Mouse (Mus musculus): ENCODE measurements at regions not wholly inside any gene's neighbourhood (a gene's known extent, or its start where the extent isn't known, plus 50 kb on each side); places are given as distances from the start of the nearest gene placed in this dataset.
A peak's percentile ranks its signal among the peaks of the same experiment; 100 is the strongest.

DNA sequence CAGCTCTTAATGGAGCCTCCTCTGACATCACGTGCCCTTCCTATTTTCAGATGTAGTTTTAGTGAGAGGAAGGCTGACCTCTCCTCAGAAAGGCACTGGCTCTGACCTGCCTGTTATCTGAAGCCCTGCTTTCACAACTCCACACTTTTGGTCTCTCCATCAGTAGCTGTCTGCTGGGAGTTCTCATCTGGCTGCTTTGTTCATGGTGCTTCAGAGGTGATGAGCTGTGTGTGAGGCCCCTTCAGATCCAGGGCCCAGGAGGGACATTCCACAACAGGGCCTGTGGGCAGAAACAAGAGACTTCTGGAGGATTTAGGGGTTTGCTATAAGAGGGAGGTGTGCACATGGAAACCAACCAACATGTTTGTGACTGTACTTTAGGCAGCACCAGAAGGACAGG is 50.8 kb upstream of the Fhl2 start:
- Histone ChIP-seq H3K36me3 (no peaks in the 10 kb centered on the region), H3K9ac (no peak overlapping the region), H3K9me3 (no peaks in the 10 kb centered on the region), H3K4me1 (no peaks in the 10 kb centered on the region), H3K4me3 (no peak overlapping the region), H3K4me2 (no peak overlapping the region), H3K27ac (no peak overlapping the region), H3K27me3 (no peaks in the 10 kb centered on the region)
- no peak for ATAC-seq (ENCODE audit: borderline replicate concordance, extremely low read depth, low FRiP score, low TSS enrichment)
- WGBS, result 70% methylated on average over 1 of the region's 1 CpGs

DNA sequence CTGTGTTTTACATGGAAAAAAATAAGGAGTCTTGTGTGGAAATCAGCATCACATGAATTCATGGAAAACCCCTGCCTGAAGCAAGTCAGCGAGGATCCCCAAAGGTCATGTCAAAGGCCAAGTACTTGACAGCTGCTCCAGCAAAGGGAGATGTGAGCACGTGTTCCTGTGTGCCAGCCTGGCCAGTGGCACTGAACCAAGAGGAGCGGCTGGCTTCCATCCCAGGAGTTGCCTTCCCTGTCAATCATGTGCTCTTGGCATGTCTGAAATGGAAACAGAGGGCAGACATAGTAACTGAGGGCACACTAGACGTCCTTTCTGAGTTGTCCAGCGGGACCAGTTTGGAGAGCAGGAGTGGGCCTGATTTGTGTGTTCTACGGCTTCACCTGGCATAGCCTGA is 53.5 kb upstream of the Fhl2 start:
- no peak overlapping the region for H3K27ac ChIP-seq
- H3K4me2 ChIP-seq, result no peak overlapping the region
- 63% methylated on average over 6 of the region's 6 CpGs for WGBS
- no peak for ATAC-seq (ENCODE audit: borderline replicate concordance, extremely low read depth, low FRiP score, low TSS enrichment)
- no peak overlapping the region for H3K4me3 ChIP-seq
- no peaks in the 10 kb centered on the region for H3K27me3 ChIP-seq
- no peaks in the 10 kb centered on the region for H3K9me3 ChIP-seq
- H3K36me3 ChIP-seq, result no peaks in the 10 kb centered on the region
- H3K4me1 ChIP-seq, result no peaks in the 10 kb centered on the region
- H3K9ac ChIP-seq, result no peak overlapping the region

DNA sequence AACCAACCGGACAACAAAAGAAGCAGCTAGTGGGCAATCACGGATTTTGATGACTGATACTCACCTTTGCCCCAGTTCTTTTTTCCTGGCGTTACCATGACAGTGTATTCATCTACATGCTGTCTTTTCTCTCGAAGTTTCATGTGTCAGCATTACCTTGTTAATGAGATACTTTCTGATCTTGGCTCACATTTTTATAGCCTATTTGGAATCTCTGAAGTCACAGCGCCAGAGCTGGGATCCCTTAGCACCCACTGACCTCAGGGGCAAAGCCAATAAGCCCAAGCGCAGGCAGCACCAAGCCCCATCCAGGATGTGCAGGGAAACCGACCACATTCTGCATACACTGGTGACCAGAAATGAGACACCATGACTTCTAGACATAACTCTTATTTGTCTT is 54.6 kb upstream of the Fhl2 start:
- Histone ChIP-seq H3K4me2 (no peak overlapping the region), H3K4me3 (no peak overlapping the region), H3K27ac (no peak overlapping the region), H3K27me3 (no peaks in the 10 kb centered on the region), H3K36me3 (no peaks in the 10 kb centered on the region), H3K9ac (no peak overlapping the region), H3K4me1 (no peaks in the 10 kb centered on the region), H3K9me3 (no peaks in the 10 kb centered on the region)
- WGBS, result 74% methylated on average over 7 of the region's 7 CpGs
- ATAC-seq (ENCODE audit: borderline replicate concordance, extremely low read depth, low FRiP score, low TSS enrichment), result no peak

DNA sequence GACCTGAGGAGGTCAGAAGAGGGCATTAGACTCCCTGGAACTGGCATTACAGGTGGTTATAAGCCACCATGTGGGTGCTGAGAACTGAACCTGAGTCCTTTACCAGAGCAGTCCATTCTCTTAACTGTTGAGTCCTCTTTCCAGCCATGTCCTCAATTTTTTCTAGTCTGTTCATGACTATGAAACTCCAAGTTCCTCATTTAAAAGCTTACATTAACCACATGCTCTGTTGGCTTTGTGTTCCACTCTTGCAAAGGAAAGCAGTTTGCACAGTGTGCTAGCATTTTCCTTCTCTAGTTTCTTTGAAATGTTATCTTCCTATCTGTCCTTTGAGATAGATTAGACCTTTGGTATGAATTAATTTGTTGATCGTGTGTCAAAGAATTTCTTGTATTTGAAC is 57.3 kb upstream of the Fhl2 start:
- Histone ChIP-seq H3K27ac (no peak overlapping the region), H3K4me3 (no peak overlapping the region), H3K4me1 (no peaks in the 10 kb centered on the region), H3K9me3 (no peaks in the 10 kb centered on the region), H3K4me2 (no peak overlapping the region), H3K27me3 (no peaks in the 10 kb centered on the region), H3K36me3 (no peaks in the 10 kb centered on the region), H3K9ac (no peak overlapping the region)
- 82% methylated on average over 1 of the region's 1 CpGs for WGBS
- ATAC-seq (ENCODE audit: borderline replicate concordance, extremely low read depth, low FRiP score, low TSS enrichment), result no peak

DNA sequence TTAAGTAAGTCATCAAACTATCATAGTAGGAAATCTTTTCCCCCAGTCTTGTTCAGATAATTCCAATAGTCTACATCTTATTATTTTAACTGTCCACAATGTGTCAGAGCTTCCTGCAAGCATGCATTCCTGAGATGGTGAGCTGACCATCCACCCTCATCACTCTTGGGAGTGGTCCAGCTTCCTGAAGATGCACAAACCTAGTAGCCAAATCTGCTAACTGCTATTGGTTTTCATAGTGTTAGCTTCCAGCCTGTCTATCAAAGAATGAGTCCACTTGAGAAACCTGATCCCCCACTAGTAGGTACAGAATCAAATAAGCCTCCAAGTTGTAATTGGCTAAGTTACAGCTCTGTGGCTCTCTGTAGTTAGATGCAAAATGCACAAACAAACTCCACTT is 59.3 kb upstream of the Fhl2 start:
- Histone ChIP-seq H3K27me3 (no peaks in the 10 kb centered on the region), H3K4me2 (no peak overlapping the region), H3K9ac (no peak overlapping the region), H3K36me3 (no peaks in the 10 kb centered on the region), H3K27ac (no peak overlapping the region), H3K4me3 (no peak overlapping the region), H3K4me1 (no peaks in the 10 kb centered on the region), H3K9me3 (no peaks in the 10 kb centered on the region)
- no peak for ATAC-seq (ENCODE audit: borderline replicate concordance, extremely low read depth, low FRiP score, low TSS enrichment)

DNA sequence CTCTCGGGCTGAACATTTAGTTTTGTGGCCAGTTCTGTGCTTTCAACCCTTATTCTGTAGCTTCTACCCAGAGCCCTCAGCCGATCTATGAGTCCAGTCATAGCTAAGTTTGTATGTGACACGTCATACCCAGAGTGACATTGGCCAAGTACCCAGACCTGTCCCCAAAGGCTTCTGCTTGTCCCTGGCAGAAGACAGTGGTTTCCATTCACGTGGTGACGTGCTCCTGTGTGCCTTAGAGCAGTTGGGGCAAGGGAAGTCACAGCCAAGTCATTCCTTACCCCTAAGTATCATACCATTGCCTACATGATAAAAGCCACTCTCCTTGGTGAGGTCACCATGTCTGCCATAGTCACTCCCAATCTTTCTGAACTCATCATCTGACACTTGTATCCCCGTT is 61.1 kb upstream of the Fhl2 start:
- H3K36me3 ChIP-seq, result no peaks in the 10 kb centered on the region
- no peak overlapping the region for H3K27ac ChIP-seq
- 70% methylated on average over 6 of the region's 6 CpGs for WGBS
- H3K4me3 ChIP-seq, result no peak overlapping the region
- no peaks in the 10 kb centered on the region for H3K27me3 ChIP-seq
- H3K9ac ChIP-seq, result no peak overlapping the region
- H3K4me2 ChIP-seq, result no peak overlapping the region
- no peak for ATAC-seq (ENCODE audit: borderline replicate concordance, extremely low read depth, low FRiP score, low TSS enrichment)
- no peaks in the 10 kb centered on the region for H3K9me3 ChIP-seq
- H3K4me1 ChIP-seq, result no peaks in the 10 kb centered on the region

DNA sequence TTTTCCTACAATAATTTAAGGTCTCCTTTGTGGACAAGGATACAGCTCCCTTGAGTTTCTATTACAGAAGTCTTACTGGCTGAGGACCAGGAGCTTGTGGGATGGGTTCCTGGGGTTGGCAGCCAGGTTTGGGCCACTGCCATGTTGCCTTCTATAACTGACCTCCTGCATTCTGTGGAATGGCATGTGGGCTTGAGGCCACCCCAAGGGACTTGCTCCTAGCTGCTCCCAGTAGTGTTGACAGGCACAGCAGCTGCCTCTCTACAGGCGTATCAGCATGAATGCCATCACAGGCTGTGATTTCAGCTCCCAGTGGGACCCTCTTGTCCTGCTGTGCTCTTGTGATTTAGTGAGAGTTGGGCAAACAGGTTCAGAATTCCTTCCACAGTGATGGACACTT is 63.1 kb upstream of the Fhl2 start:
- ATAC-seq (ENCODE audit: borderline replicate concordance, extremely low read depth, low FRiP score, low TSS enrichment), result no peak

DNA sequence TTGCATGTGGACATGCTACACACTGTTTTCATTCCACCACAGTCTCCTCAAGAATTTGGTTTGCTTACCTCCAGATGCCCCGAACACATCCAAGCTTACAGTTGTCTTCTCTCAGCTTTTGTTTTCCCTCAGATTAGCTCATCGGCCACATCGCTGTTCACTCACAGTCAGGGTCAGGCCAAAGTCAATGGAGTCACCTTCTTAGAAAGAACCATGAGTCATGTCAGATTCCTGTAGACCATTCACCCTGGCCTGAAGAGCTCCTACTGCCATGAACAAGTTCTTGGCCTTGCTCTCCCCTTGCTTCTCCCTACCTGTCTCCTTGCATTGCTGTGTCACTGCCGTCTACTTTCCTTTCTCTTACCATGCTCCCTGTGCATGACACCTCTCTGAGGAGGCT is 63.7 kb upstream of the Fhl2 start:
- Histone ChIP-seq H3K4me1 (no peaks in the 10 kb centered on the region), H3K4me3 (no peak overlapping the region), H3K9ac (no peak overlapping the region), H3K9me3 (no peaks in the 10 kb centered on the region), H3K27me3 (no peaks in the 10 kb centered on the region), H3K4me2 (no peak overlapping the region), H3K36me3 (no peaks in the 10 kb centered on the region), H3K27ac (no peak overlapping the region)
- WGBS, result 84% methylated on average over 4 of the region's 4 CpGs
- ATAC-seq (ENCODE audit: borderline replicate concordance, extremely low read depth, low FRiP score, low TSS enrichment), result no peak

More for the DNA sequence above, 63.1 kb upstream of the Fhl2 start:
- no peaks in the 10 kb centered on the region for H3K4me1 ChIP-seq
- H3K4me3 ChIP-seq, result no peak overlapping the region
- no peaks in the 10 kb centered on the region for H3K27me3 ChIP-seq
- no peaks in the 10 kb centered on the region for H3K36me3 ChIP-seq
- no peak overlapping the region for H3K4me2 ChIP-seq
- no peaks in the 10 kb centered on the region for H3K9me3 ChIP-seq
- no peak overlapping the region for H3K9ac ChIP-seq
- H3K27ac ChIP-seq, result no peak overlapping the region
- WGBS, result 65% methylated on average over 1 of the region's 1 CpGs

DNA sequence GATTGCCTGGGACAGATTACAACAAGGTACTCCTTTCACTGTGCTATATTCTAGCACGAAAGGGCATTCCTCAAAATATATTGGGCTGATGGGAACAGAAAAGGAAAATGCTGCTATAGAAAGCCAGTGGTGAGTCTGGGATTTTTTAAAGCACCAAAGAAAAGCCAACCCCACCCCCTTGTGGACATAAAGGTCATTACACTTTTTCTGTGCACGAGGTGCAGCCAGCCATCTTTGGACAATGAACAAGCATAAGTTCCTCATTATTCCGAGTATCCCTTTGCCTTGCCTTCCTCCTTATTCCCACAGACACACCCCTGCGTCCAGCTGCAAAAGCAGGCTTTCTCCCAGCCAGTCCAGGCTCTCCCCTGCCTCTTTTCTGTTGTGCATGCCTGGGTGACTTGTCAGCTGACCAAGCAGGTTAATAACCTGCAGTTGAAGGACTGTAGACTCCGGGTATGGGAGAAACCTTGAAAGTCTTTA is 67.7 kb upstream of the Fhl2 start:
- Histone ChIP-seq H3K9me3 (no peaks in the 10 kb centered on the region), H3K27ac (no peak overlapping the region), H3K4me2 (0 out of 2 replicates have a peak overlapping the region, but pooled peaks have one; percentile 25), H3K4me3 (no peak overlapping the region), H3K36me3 (no peaks in the 10 kb centered on the region), H3K9ac (no peak overlapping the region), H3K4me1 (no peaks in the 10 kb centered on the region), H3K27me3 (no peaks in the 10 kb centered on the region)
- no peak for ATAC-seq (ENCODE audit: borderline replicate concordance, extremely low read depth, low FRiP score, low TSS enrichment)
- 10% methylated on average over 5 of the region's 5 CpGs for WGBS

DNA sequence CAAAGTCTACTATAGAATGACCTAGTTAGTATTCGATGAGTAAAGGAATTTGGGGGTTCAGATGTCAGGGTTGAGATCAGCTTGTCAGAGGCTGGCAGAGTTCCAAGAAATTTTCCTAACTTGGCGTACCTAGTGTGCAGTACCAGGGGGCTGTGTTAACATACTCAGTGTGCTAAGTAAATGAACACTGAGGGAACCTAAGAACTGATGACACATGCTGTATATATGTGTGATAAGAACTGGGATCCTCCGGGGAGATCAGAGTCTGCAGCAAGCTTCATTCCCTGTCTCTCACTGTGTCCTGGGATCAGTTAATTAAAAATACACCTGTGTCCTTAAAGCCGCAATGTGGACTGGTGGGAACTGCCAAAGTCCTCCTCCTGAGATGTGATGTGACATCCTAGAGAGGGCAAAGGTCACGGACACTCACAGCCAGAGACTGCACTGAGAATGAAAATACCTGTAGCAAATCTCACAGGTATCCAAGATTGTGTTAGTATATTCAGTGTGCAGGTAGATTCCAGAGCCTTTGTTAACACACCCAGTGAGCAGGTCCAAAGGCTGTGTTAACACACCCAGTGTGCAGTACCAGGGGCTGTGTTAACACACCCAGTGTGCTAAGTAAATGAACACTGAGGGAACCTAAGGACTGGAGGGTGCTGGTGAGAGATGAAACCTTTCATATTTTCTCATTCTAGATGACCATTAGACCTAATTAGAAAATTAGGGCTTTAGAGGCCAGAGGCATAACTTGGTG is 69.1 kb upstream of the Fhl2 start:
- no peaks in the 10 kb centered on the region for H3K9me3 ChIP-seq
- H3K27me3 ChIP-seq, result no peaks in the 10 kb centered on the region
- H3K4me3 ChIP-seq, result no peak overlapping the region
- no peak overlapping the region for H3K27ac ChIP-seq
- WGBS, result 59% methylated on average over 5 of the region's 5 CpGs
- H3K36me3 ChIP-seq, result no peaks in the 10 kb centered on the region
- no peak overlapping the region for H3K4me2 ChIP-seq
- H3K9ac ChIP-seq, result no peak overlapping the region
- no peaks in the 10 kb centered on the region for H3K4me1 ChIP-seq
- ATAC-seq (ENCODE audit: borderline replicate concordance, extremely low read depth, low FRiP score, low TSS enrichment), result peak; percentile 46; the same call in 1 of the 2 replicates

DNA sequence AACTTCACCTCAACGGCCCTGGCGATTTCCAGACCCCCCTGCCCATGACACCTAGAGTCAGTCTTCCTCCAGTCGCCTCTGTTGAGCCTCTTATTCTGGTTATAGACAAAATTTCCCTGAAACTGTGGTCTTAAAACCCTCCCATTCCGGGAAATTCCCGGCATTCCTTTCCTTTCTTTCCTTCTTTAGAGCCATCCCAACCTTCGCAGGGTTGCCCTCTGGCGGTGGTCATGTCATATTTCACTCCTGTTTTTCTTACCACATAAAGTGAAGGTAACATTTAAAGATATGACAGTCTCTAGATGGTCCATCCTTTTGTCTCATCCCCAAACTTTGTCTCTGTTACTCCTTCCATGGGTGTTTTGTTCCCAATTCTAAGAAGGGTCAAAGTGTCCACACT is 72.9 kb upstream of the Fhl2 start:
- H3K27me3 ChIP-seq, result no peaks in the 10 kb centered on the region
- WGBS, result 45% methylated on average over 7 of the region's 7 CpGs
- H3K36me3 ChIP-seq, result no peaks in the 10 kb centered on the region
- H3K9ac ChIP-seq, result no peak overlapping the region
- H3K9me3 ChIP-seq, result no peaks in the 10 kb centered on the region
- H3K4me1 ChIP-seq, result no peaks in the 10 kb centered on the region
- H3K27ac ChIP-seq, result no peak overlapping the region
- no peak overlapping the region for H3K4me3 ChIP-seq
- ATAC-seq (ENCODE audit: borderline replicate concordance, extremely low read depth, low FRiP score, low TSS enrichment), result no peak
- no peak overlapping the region for H3K4me2 ChIP-seq

DNA sequence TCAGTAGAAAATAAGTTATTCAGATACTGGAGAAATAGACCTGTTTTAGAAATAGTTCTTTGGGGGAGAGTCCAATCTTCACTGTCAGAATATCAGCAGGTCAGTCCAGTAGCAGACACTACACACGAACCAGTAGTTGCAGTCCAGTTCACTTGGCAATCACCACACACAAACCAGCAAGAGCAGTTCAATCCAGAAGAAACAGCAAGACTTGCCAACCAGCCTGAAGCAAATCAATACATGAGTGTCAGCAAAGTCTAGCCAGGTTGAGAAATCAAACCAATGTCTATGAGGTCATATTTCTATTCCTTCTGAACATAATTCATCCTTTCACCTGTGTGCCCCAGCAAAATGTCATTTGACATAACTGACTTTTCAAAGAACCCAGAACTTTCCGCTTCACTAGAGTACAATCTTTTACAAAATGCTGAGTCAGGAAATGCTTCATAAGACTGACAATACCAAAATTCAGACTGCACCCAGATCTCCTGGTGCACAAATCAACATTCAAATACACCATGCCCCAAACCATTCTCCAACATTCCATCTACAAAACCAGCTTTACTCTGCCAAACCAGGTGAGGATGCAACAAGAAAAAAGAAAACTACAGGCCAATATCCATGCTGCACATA is 76.6 kb upstream of the Fhl2 start:
- Histone ChIP-seq H3K36me3 (no peaks in the 10 kb centered on the region), H3K9me3 (no peaks in the 10 kb centered on the region), H3K27me3 (no peaks in the 10 kb centered on the region), H3K4me2 (no peak overlapping the region), H3K9ac (no peak overlapping the region), H3K4me1 (no peaks in the 10 kb centered on the region), H3K4me3 (no peak overlapping the region), H3K27ac (no peak overlapping the region)
- WGBS, result 69% methylated on average over 2 of the region's 2 CpGs
- no peak for ATAC-seq (ENCODE audit: borderline replicate concordance, extremely low read depth, low FRiP score, low TSS enrichment)
